Mouse (Mus musculus) neural tube, postnatal 0 days (tissue): ENCODE measurements around the gene Epm2a. TPM values are rescaled to one million over a fixed set of nuclear protein-coding genes. Genes with fewer than 3 reads are reported as not detected.

Experiments
- polyA plus RNA-seq: library from polyadenylated mRNA; unstranded; fragments of >200 nt; fragmentation: Nextera tagmentation; extraction: Ambion mirVana; gene quantifications from 2 replicates; pipeline ENCODE4 v1.2.1, GENCODE M21; 2015

Epm2a gene
- polyA plus RNA-seq: 4.4 and 5.6 TPM in 2 replicates

DNA sequence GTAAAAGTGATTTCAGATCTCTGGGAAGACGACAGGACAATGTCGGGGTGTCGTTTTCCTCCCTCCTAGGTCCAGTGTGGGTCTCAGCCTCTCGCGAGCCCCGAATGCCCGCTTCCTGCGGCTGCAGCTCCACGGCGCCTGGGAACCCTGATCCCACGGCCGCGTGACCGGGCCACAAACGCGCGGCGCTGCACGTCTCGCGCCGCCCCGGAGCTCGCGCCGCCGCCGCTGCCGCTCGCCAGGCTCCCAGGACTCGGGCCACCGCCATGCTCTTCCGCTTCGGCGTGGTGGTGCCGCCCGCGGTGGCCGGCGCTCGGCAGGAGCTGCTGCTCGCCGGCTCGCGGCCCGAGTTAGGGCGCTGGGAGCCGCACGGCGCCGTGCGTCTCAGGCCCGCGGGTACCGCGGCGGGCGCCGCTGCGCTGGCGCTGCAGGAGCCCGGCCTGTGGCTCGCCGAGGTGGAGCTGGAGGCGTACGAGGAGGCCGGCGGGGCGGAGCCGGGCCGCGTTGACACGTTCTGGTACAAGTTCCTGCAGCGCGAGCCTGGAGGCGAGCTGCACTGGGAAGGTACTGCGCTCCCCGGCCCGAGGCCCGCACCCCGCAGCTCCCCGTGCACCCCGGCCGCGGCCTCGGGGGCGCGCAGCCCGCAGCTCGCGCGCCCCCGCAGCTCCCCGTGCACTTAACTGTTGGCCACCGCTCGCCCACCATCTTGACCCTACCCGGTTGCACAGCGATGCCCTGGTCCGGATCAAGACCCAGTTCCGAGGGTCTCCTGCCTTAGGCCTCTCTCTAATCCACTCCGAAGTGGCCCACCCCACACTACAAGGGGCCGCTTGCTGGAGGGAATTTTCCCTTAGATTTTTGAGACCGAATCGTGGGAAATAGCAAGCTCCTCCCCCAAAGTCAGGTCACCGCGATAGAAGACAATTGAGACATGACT lies at the start of gene Epm2a:
Gene Epm2a, plus strand, starts transcription at position 200 of the 937 bp plus-strand sequence.

Other genes with a start within 250 kb of the Epm2a start
- 15.2 and 15.7 TPM in 2 replicates for gene Shprh, start 194.0 kb upstream of the Epm2a start, polyA plus RNA-seq
- gene Fbxo30, start 62.1 kb upstream of the Epm2a start, polyA plus RNA-seq: 8.6 and 9.3 TPM in 2 replicates